Mouse (Mus musculus) kidney, embryonic 14.5 days (tissue): ENCODE results near the gene Ablim1. TPM values are rescaled to one million over a fixed set of nuclear protein-coding genes. Genes with fewer than 3 reads are reported as not detected.
A peak's percentile ranks its signal among the peaks of the same experiment; 100 is the strongest.

Experiments
- ATAC-seq: fragments of 200-750 bp; cut with Nextera tagmentation; 2 replicates; pipeline ENCODE4 v1.8.0; 2017; ENCODE audit warnings: moderate number of reproducible peaks, mild to moderate bottlenecking, moderate TSS enrichment, moderate library complexity; ENCODE audit not compliant: low FRiP score, low TSS enrichment
- H3K27ac ChIP-seq: fragments of 300-500 bp; sonication (generic); 2 replicates; pipeline ENCODE4 v1.5.1; 2014; ENCODE audit warnings: low read depth, mild to moderate bottlenecking, low read length, moderate library complexity, mixed read lengths
- H3K27me3 ChIP-seq: fragments of 300-500 bp; sonication (generic); 2 replicates; pipeline ENCODE4 v1.6.1; 2014; ENCODE audit warnings: mild to moderate bottlenecking, low read length; ENCODE audit not compliant: control insufficient read depth, insufficient read depth
- H3K36me3 ChIP-seq: fragments of 300-500 bp; sonication (generic); 2 replicates; pipeline ENCODE4 v1.6.1; 2014; ENCODE audit warnings: low read length, mixed read lengths; ENCODE audit not compliant: control insufficient read depth, insufficient read depth
- H3K4me1 ChIP-seq: fragments of 300-500 bp; sonication (generic); 2 replicates; pipeline ENCODE4 v1.6.1; 2014; ENCODE audit warnings: low read length, mixed read lengths; ENCODE audit not compliant: control insufficient read depth, insufficient read depth
- H3K4me2 ChIP-seq: fragments of 300-500 bp; sonication (generic); replicated peaks from 2 replicates; pipeline ENCODE4 v1.6.1; 2014; ENCODE audit warnings: low read depth, mild to moderate bottlenecking, low read length
- H3K4me3 ChIP-seq: fragments of 300-500 bp; sonication (generic); 2 replicates; pipeline ENCODE4 v1.5.1; 2014; ENCODE audit warnings: mild to moderate bottlenecking, low read length
- H3K9ac ChIP-seq: fragments of 300-500 bp; sonication (generic); 2 replicates; pipeline ENCODE4 v1.6.1; 2014; ENCODE audit warnings: low read depth, mild to moderate bottlenecking, low read length, moderate library complexity
- H3K9me3 ChIP-seq: fragments of 300-500 bp; sonication (generic); 2 replicates; pipeline ENCODE4 v1.6.1; 2016; ENCODE audit warnings: low read length; ENCODE audit not compliant: control insufficient read depth
- WGBS: fragments of 180-500 bp; shearing (Covaris S2); extraction: QIAGEN DNeasy Blood & Tissue Kit; methylation state at CpG from one replicate; pipeline ENCODE4 v1.1.7; 2014; 5-methylcytosine and 5-hydroxymethylcytosine counted together
- polyA plus RNA-seq: library from polyadenylated mRNA; unstranded; fragments of >200 nt; fragmentation: Nextera tagmentation; extraction: Ambion mirVana; gene quantifications from 2 replicates; pipeline ENCODE4 v1.2.1, GENCODE M21; 2014

The Ablim1 gene
- polyA plus RNA-seq, 1 experiment from 2014 or later = 36.0 TPM

DNA sequence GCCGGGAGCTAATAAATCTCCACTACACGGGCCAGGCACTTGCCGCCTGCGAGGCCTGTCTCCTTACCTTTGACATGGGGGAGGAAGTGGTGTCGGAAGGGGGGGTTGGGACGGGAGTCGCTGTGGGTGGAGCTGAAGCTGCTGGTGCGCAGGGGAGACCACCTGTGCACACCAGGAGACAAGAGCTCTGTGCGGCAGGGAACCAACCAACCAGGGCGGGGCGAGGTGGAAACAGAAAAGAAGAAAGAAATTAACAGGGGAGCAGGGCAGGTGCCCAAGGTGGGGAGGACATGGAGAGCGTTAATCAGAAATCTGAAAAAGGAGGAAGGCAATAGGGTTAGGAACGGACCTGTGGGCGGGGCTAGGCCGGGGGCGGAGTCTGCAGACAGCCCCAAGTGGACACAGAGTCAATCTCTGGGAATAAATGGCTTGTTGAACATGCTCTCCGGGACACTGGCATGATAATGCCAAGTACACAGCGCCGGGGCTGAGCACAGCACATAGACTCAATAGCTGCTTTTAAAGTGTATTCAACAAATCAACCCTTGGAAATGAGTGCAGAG, 255.6 kb downstream of the Ablim1 start:
- no peak overlapping the region for H3K27ac ChIP-seq
- H3K4me1 ChIP-seq = peaks cover 7% of the 10 kb centered on the region; the same call in 1 of the 2 replicates
- peak; percentile 55; the same call in 1 of the 2 replicates for ATAC-seq
- peaks cover 5% of the 10 kb centered on the region; the same call in 1 of the 2 replicates for H3K9me3 ChIP-seq
- 31% methylated on average over 19 of the region's 19 CpGs for WGBS
- H3K4me3 ChIP-seq = 0 out of 2 replicates have a peak overlapping the region, but pooled peaks have one; percentile 13
- H3K4me2 ChIP-seq = peak overlapping the region; percentile 28; the same call in 1 of the 2 replicates
- H3K27me3 ChIP-seq = no peaks in the 10 kb centered on the region
- no peak overlapping the region for H3K9ac ChIP-seq
- H3K36me3 ChIP-seq = peaks cover 10% of the 10 kb centered on the region; the same call in 1 of the 2 replicates

DNA sequence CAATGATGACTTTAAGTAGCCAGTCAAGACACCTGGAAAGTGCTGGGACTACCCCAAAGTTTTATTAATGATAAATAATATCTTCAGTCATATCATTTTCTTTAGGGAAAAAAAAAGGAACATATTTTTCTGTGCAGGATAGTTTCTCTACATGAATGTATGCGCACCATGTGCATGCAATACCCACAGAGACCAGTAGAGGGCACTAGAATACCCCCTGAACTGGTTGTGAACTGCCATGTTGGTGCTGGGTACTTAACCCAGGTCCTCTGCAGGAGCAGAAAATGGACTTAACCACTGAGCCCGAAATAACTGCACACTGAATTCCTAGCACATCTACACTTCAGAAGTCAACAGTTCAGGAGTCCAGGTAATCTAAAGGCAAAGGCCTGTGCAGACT, 257.2 kb downstream of the Ablim1 start:
- Histone ChIP-seq H3K36me3 (peaks cover 4% of the 10 kb centered on the region; the same call in 1 of the 2 replicates), H3K9ac (no peak overlapping the region), H3K27me3 (no peaks in the 10 kb centered on the region), H3K27ac (no peak overlapping the region), H3K4me2 (no peak overlapping the region), H3K4me1 (peaks cover 7% of the 10 kb centered on the region; the same call in 1 of the 2 replicates), H3K4me3 (no peak overlapping the region), H3K9me3 (peaks cover 5% of the 10 kb centered on the region; the same call in 1 of the 2 replicates)
- no peak for ATAC-seq
- whole genome bisulfite sequencing = 91% methylated on average over 2 of the region's 2 CpGs

DNA sequence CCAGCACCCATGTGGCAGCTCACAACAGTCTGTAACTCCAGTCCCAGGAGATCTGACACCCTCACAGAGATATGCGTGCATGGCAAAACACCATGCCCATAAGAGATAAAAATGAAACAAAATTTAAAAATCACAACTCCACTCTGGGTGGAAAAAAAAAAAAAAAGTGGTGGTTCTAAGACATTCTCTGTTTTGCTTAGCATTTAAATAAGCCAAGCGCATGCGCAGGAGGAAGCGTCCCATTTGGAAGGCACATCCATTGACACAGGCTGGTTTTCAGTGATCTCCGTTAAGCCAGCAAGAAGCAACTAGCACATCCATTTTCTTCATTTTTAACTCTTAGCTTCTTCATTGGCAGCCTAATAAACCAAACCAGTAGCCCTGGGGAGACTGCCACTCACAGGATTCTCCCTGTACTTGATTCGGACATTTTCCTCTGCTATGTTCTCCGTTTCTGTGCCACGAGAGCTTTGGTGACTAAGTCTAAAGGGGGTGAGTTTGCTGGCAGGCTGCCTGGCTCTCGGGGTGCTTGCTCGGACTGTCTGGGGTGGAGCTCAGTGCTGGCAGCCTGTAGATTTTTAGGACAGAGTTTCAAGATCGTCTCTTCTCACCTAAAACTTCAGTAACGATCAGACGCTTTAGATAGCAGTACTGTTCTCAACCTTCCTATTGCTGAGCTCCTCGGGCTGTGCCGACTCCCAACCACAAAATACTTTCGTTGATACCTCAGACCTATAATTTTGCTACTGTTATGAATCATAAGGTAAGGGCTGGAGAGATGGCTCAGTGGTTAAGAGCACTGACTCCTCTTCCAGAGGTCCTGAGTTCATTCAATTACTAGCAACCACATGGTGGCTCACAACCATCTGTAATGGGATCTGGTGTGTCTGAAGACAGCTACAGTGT, 259.3 kb downstream of the Ablim1 start:
- H3K9ac ChIP-seq = no peak overlapping the region
- peaks cover 14% of the 10 kb centered on the region for H3K4me1 ChIP-seq
- no peak overlapping the region for H3K4me3 ChIP-seq
- WGBS = 90% methylated on average over 16 of the region's 16 CpGs
- no peaks in the 10 kb centered on the region for H3K27me3 ChIP-seq
- H3K9me3 ChIP-seq = peaks cover 5% of the 10 kb centered on the region; the same call in 1 of the 2 replicates
- ATAC-seq = no peak
- H3K4me2 ChIP-seq = no peak overlapping the region
- peaks cover 4% of the 10 kb centered on the region; the same call in 1 of the 2 replicates for H3K36me3 ChIP-seq
- H3K27ac ChIP-seq = no peak overlapping the region

DNA sequence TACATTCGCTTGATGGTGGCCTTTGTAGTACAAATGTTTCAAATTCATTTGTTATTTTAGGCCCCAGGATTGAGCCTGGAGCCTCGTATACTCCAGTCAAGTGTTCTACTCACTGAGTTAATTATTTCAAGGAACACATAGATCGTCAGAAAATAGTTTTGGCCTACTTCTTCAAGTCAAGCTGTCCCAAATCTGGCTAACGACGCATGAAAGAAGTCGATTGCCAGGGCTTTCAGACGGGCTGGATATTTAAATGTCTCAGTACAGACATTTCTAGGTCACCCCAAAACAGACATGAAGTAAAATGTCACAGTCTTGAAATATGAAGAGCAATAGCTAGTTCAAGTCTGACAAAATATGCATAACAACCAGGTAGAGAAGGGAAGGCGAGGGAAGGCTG, 261.8 kb downstream of the Ablim1 start:
- H3K27me3 ChIP-seq = no peaks in the 10 kb centered on the region
- peaks cover 7% of the 10 kb centered on the region; the same call in 1 of the 2 replicates for H3K4me1 ChIP-seq
- no peak for ATAC-seq
- no peak overlapping the region for H3K9ac ChIP-seq
- 57% methylated on average over 8 of the region's 8 CpGs for WGBS
- peaks cover 4% of the 10 kb centered on the region; the same call in 1 of the 2 replicates for H3K36me3 ChIP-seq
- no peak overlapping the region for H3K4me3 ChIP-seq
- H3K9me3 ChIP-seq = peaks cover 5% of the 10 kb centered on the region; the same call in 1 of the 2 replicates
- no peak overlapping the region for H3K4me2 ChIP-seq
- H3K27ac ChIP-seq = no peak overlapping the region

DNA sequence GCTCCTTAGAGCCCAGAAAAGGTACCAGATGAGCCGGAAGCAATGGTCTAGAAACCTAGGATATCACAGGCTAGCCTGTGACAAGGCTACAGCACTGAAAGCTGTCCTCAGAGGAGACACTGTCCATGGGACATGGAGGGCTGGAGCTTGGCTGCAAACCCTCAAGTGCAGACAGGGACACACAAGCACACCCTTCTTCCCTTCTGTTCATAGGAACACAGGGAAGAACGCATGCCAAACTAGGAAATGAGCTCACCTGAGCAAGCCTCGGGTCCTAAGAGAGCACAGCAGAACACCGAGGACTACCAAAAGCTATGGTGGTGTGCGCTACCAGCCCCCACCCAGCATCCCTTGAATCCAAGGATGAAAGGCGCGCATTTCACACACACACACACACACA, 262.7 kb downstream of the Ablim1 start:
- Histone ChIP-seq H3K9ac (no peak overlapping the region), H3K27me3 (no peaks in the 10 kb centered on the region), H3K4me1 (peaks cover 7% of the 10 kb centered on the region; the same call in 1 of the 2 replicates), H3K9me3 (no peaks in the 10 kb centered on the region), H3K27ac (no peak overlapping the region), H3K4me2 (no peak overlapping the region), H3K4me3 (no peak overlapping the region), H3K36me3 (no peaks in the 10 kb centered on the region; the same call in 1 of the 2 replicates)
- 94% methylated on average over 7 of the region's 7 CpGs for WGBS
- no peak for ATAC-seq

DNA sequence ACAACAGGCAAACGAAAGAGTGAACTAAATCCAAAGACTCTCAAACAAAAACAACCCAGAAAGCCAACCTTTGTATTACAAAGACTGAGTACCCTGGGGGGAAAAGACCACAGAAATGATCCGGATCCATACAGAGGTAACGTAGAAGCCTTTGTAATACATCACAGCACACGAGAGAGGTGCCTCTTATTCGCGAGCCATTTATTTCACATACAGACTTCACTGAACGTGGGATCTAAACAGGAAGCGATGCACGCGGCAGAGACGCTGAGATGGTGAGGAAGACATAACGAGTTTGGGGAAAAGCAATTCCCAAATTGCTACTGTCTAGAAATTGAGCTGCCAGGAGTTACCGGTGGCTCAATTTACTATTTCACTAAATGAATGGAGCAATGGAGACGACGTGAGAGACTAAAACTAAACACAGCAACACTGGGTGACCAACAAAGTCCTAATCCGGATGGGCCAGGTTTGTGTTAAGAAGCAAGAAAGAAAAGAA, 265.1 kb downstream of the Ablim1 start:
- no peak for ATAC-seq
- H3K9ac ChIP-seq = no peak overlapping the region
- H3K4me1 ChIP-seq = peaks cover 7% of the 10 kb centered on the region; the same call in 1 of the 2 replicates
- no peaks in the 10 kb centered on the region for H3K9me3 ChIP-seq
- no peaks in the 10 kb centered on the region; the same call in 1 of the 2 replicates for H3K36me3 ChIP-seq
- no peak overlapping the region for H3K4me3 ChIP-seq
- no peaks in the 10 kb centered on the region for H3K27me3 ChIP-seq
- 65% methylated on average over 16 of the region's 16 CpGs for WGBS
- H3K4me2 ChIP-seq = no peak overlapping the region
- H3K27ac ChIP-seq = no peak overlapping the region

DNA sequence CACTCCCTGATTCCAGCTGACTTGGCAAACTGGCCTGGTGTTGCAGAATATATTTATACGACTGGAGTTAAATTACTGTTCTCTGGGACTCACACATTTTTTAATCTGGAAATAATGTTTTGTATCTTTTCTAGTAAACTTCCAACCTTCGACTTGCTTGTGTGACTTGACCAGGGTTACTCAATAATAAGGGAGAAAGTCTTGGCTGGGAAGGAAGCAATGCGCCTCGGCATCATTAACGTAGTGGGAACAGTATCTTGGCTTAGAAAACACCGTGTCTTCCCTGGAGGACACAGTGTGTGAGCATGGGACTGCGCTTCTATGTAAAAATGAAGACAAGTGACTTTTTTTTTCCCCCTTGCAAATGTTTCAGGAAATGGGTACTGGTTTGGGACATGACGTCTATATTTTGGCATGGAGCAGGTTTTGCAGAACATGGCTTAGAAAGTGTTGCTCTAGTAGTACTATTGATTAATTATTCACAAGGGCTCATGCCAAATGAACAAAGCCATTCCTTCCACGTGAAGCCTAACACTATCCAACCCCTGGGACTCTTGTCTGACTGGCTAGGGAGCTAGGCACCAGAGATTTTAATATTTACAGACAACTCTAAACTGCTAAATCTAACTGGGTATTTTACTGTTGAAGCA, 266.9 kb downstream of the Ablim1 start:
- H3K4me1 ChIP-seq = peaks cover 7% of the 10 kb centered on the region; the same call in 1 of the 2 replicates
- no peaks in the 10 kb centered on the region for H3K27me3 ChIP-seq
- H3K36me3 ChIP-seq = no peaks in the 10 kb centered on the region; the same call in 1 of the 2 replicates
- no peak overlapping the region for H3K4me2 ChIP-seq
- no peak overlapping the region for H3K9ac ChIP-seq
- no peaks in the 10 kb centered on the region for H3K9me3 ChIP-seq
- 74% methylated on average over 9 of the region's 9 CpGs for WGBS
- no peak for ATAC-seq
- no peak overlapping the region for H3K4me3 ChIP-seq
- H3K27ac ChIP-seq = no peak overlapping the region

DNA sequence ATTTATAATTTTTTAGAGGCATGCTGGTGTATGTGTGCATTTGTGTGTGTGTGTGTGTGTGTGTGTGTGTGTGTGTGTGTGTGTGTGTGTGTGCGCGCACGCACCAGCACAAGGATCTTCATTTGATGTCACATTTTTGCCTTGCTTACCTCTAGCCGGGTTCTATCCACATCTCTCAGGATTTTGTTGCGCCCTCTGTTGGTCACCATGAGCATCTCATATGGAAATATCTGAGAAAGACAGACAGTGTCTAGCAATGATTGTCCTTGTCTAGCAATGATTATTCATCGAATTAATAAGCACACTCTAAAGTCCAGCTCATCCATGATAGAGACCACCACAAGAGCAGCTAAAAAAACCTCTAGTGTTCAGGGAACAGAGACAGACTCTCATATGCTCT, 275.5 kb downstream of the Ablim1 start:
- Histone ChIP-seq H3K4me1 (peaks cover 6% of the 10 kb centered on the region; the same call in 1 of the 2 replicates), H3K9ac (no peak overlapping the region), H3K27me3 (no peaks in the 10 kb centered on the region), H3K36me3 (peaks cover 6% of the 10 kb centered on the region), H3K9me3 (no peaks in the 10 kb centered on the region), H3K4me3 (no peak overlapping the region), H3K4me2 (no peak overlapping the region), H3K27ac (no peak overlapping the region)
- ATAC-seq = no peak
- WGBS = 64% methylated on average over 6 of the region's 6 CpGs
